Mouse (Mus musculus) forebrain, postnatal 0 days (tissue): ENCODE results near the gene Snrk. TPM values are rescaled to one million over a fixed set of nuclear protein-coding genes. Genes with fewer than 3 reads are reported as not detected.

Experiments used
- ATAC-seq: fragments of 200-750 bp; cut with Nextera tagmentation; 2 replicates; pipeline ENCODE4 v1.8.0; 2017; ENCODE audit warnings: mild to moderate bottlenecking, moderate library complexity
- DNase-seq: peaks from one replicate; pipeline ENCODE4 v3.0.0-alpha.2; 2015
- H3K27ac ChIP-seq: fragments of 300-500 bp; sonication (generic); 2 replicates; pipeline ENCODE4 v1.5.1; 2014; ENCODE audit warnings: low read depth, mild to moderate bottlenecking, antibody characterized with exemption, low read length, moderate library complexity, mixed read lengths
- H3K27me3 ChIP-seq: fragments of 300-500 bp; sonication (generic); 2 replicates; pipeline ENCODE4 v1.6.1; 2014; ENCODE audit warnings: mild to moderate bottlenecking, low read length, mixed read lengths; ENCODE audit not compliant: insufficient read depth
- H3K36me3 ChIP-seq: fragments of 300-500 bp; sonication (generic); 2 replicates; pipeline ENCODE4 v1.6.1; 2014; ENCODE audit warnings: mild to moderate bottlenecking, moderate library complexity; ENCODE audit not compliant: insufficient read depth
- H3K4me1 ChIP-seq: fragments of 300-500 bp; sonication (generic); 2 replicates; pipeline ENCODE4 v1.6.1; 2014; ENCODE audit warnings: antibody characterized with exemption; ENCODE audit not compliant: insufficient read depth
- H3K4me2 ChIP-seq: fragments of 300-500 bp; sonication (generic); 2 replicates; pipeline ENCODE4 v1.6.1; 2014; ENCODE audit warnings: low read depth, mild to moderate bottlenecking, moderate library complexity
- H3K4me3 ChIP-seq: fragments of 300-500 bp; sonication (generic); 2 replicates; pipeline ENCODE4 v1.5.1; 2014; ENCODE audit warnings: low read depth, low read length, mixed read lengths
- H3K9ac ChIP-seq: fragments of 300-500 bp; sonication (generic); 2 replicates; pipeline ENCODE4 v1.6.1; 2014; ENCODE audit warnings: mild to moderate bottlenecking
- H3K9me3 ChIP-seq: fragments of 300-500 bp; sonication (generic); 2 replicates; pipeline ENCODE4 v1.6.1; 2016; ENCODE audit warnings: low read length
- CTCF ChIP-seq: sonication (generic); IDR thresholded peaks from 2 replicates; pipeline ENCODE4 v1.5.1; 2016; ENCODE audit warnings: antibody characterized with exemption, control low read depth, low read depth
- WGBS: fragments of 180-500 bp; shearing (Covaris S2); extraction: QIAGEN DNeasy Blood & Tissue Kit; methylation state at CpG from one replicate; pipeline ENCODE4 v1.1.7; 2014; 5-methylcytosine and 5-hydroxymethylcytosine counted together
- polyA plus RNA-seq: library from polyadenylated mRNA; unstranded; fragments of >200 nt; fragmentation: Nextera tagmentation; extraction: Ambion mirVana; gene quantifications from 2 replicates; pipeline ENCODE4 v1.2.1, GENCODE M21; 2015
- total RNA-seq: library from RNA; depleted of rRNA; stranded (reverse); fragments of >200 nt; gene quantifications from 2 replicates; pipeline ENCODE4 v1.2.3, GENCODE M21; 2014

Gene Snrk
- total and polyA plus RNA-seq, 2 experiments from 2014 or later = 82.3 to 109 TPM

GRCm38 (mm10) chr9:122169901-122170300, 52.8 kb downstream of the Snrk start:
- 81% methylated on average over 6 of the region's 6 CpGs for WGBS
- Histone ChIP-seq H3K4me2 (no peak overlapping the region), H3K4me1 (no peaks in the 10 kb centered on the region), H3K36me3 (peaks cover 31% of the 10 kb centered on the region), H3K4me3 (no peak overlapping the region), H3K27me3 (no peaks in the 10 kb centered on the region), H3K9ac (no peak overlapping the region), H3K9me3 (no peaks in the 10 kb centered on the region), H3K27ac (no peak overlapping the region)
- ATAC-seq (no peak), DNase-seq (no peak)
- no peak for TF ChIP-seq CTCF

GRCm38 (mm10) chr9:122172612-122173186, 55.6 kb downstream of the Snrk start:
- ATAC-seq = no peak
- no peaks in the 10 kb centered on the region for H3K27me3 ChIP-seq
- H3K4me1 ChIP-seq = no peaks in the 10 kb centered on the region
- DNase-seq = no peak
- no peak overlapping the region for H3K27ac ChIP-seq
- no peak for TF ChIP-seq CTCF
- no peak overlapping the region for H3K4me2 ChIP-seq
- no peaks in the 10 kb centered on the region for H3K9me3 ChIP-seq
- no peak overlapping the region for H3K9ac ChIP-seq
- peaks cover 22% of the 10 kb centered on the region for H3K36me3 ChIP-seq
- no peak overlapping the region for H3K4me3 ChIP-seq
- 89% methylated on average over 11 of the region's 11 CpGs for WGBS

GRCm38 (mm10) chr9:122173405-122174233, 56.6 kb downstream of the Snrk start:
- ATAC-seq (no peak), DNase-seq (no peak)
- no peak for TF ChIP-seq CTCF

GRCm38 (mm10) chr9:122174723-122175122, 57.7 kb downstream of the Snrk start:
- H3K9me3 ChIP-seq = no peaks in the 10 kb centered on the region
- no peaks in the 10 kb centered on the region for H3K27me3 ChIP-seq
- H3K4me1 ChIP-seq = no peaks in the 10 kb centered on the region
- DNase-seq = no peak
- 88% methylated on average over 6 of the region's 6 CpGs for WGBS
- H3K4me3 ChIP-seq = no peak overlapping the region
- H3K27ac ChIP-seq = no peak overlapping the region
- no peak overlapping the region for H3K9ac ChIP-seq
- ATAC-seq = no peak
- TF ChIP-seq CTCF = no peak
- H3K36me3 ChIP-seq = peaks cover 19% of the 10 kb centered on the region
- H3K4me2 ChIP-seq = no peak overlapping the region

More at GRCm38 (mm10) chr9:122173405-122174233, 56.6 kb downstream of the Snrk start:
- Histone ChIP-seq H3K4me1 (no peaks in the 10 kb centered on the region), H3K4me2 (no peak overlapping the region), H3K36me3 (peaks cover 22% of the 10 kb centered on the region), H3K9ac (no peak overlapping the region), H3K4me3 (no peak overlapping the region), H3K27me3 (no peaks in the 10 kb centered on the region), H3K9me3 (no peaks in the 10 kb centered on the region), H3K27ac (no peak overlapping the region)
- WGBS = 69% methylated on average over 9 of the region's 9 CpGs

- 86% methylated on average over 7 of the region's 7 CpGs for WGBS
Measured at GRCm38 (mm10) chr9:122177256-122178220, 60.5 kb downstream of the Snrk start.

GRCm38 (mm10) chr9:122178427-122178826, 61.4 kb downstream of the Snrk start:
- TF ChIP-seq CTCF = no peak
- H3K36me3 ChIP-seq = peaks cover 10% of the 10 kb centered on the region
- 67% methylated on average over 4 of the region's 4 CpGs for WGBS
- no peak overlapping the region for H3K4me3 ChIP-seq
- H3K9me3 ChIP-seq = no peaks in the 10 kb centered on the region
- H3K27ac ChIP-seq = no peak overlapping the region
- no peak overlapping the region for H3K9ac ChIP-seq
- no peaks in the 10 kb centered on the region for H3K4me1 ChIP-seq
- no peak for DNase-seq
- no peak overlapping the region for H3K4me2 ChIP-seq
- no peak for ATAC-seq
- H3K27me3 ChIP-seq = no peaks in the 10 kb centered on the region

More at GRCm38 (mm10) chr9:122177256-122178220, 60.5 kb downstream of the Snrk start:
- no peak overlapping the region for H3K4me2 ChIP-seq
- no peak for TF ChIP-seq CTCF
- H3K27ac ChIP-seq = no peak overlapping the region
- no peaks in the 10 kb centered on the region for H3K4me1 ChIP-seq
- H3K9ac ChIP-seq = no peak overlapping the region
- no peaks in the 10 kb centered on the region for H3K9me3 ChIP-seq
- DNase-seq = no peak
- no peak overlapping the region for H3K4me3 ChIP-seq
- no peak for ATAC-seq
- peaks cover 10% of the 10 kb centered on the region for H3K36me3 ChIP-seq
- no peaks in the 10 kb centered on the region for H3K27me3 ChIP-seq
